Mouse (Mus musculus) liver, embryonic 14.5 days (tissue): ENCODE measurements around the gene Ahr.

Source experiments
- CTCF ChIP-seq: IDR thresholded peaks from 2 replicates; pipeline ENCODE4 v1.5.1; 2016; ENCODE audit warnings: antibody characterized with exemption, low read depth, control low read depth
- EP300 ChIP-seq: IDR thresholded peaks from 2 replicates; pipeline ENCODE4 v1.6.1; 2016; ENCODE audit warnings: antibody characterized with exemption, low read depth

GRCm38 (mm10) chr12:35514671-35515070 is 20.2 kb downstream of the Ahr start:
- TF ChIP-seq EP300 (no peak), CTCF (no peak)
